Mouse (Mus musculus): Measurements from ENCODE around the gene A2ml1.

GRCm38 (mm10) chr6:128528491-128528890 lies 52.9 kb downstream of the A2ml1 start:
- TF ChIP-seq CTCF (IDR thresholded peaks at IDR 0.05; ENCODE audit: low read depth) (no peak), EP300 (optimal IDR thresholded peaks at IDR 0.05) (no peak)

Data from stomach, postnatal 0 days (tissue).